Mouse (Mus musculus) limb, embryonic 12.5 days (tissue): ENCODE measurements around the gene Tmem183a. TPM values are rescaled to one million over a fixed set of nuclear protein-coding genes. Genes with fewer than 3 reads are reported as not detected.

Experiments
- polyA plus RNA-seq: library from polyadenylated mRNA; unstranded; fragments of >200 nt; fragmentation: Nextera tagmentation; extraction: Ambion mirVana; gene quantifications from 2 replicates; pipeline ENCODE4 v1.2.1, GENCODE M21; 2016

Gene Tmem183a
- polyA plus RNA-seq, 1 experiment from 2014 or later = 96.6 TPM

Other genes starting within 250 kb of the Tmem183a start
- 4.3 and 4.4 TPM in 2 replicates for gene Chil1, start 179.8 kb downstream of the Tmem183a start, polyA plus RNA-seq
- gene Mybph, start 168.5 kb downstream of the Tmem183a start, polyA plus RNA-seq = 38.8 and 41.9 TPM in 2 replicates
- 1.5 and 3.0 TPM in 2 replicates for gene Adora1, start 126.5 kb downstream of the Tmem183a start, polyA plus RNA-seq
- 108 and 119 TPM in 2 replicates for gene Myog, start 72.0 kb downstream of the Tmem183a start, polyA plus RNA-seq
- 6.5 and 6.7 TPM in 2 replicates for gene Ppfia4, start 29.1 kb downstream of the Tmem183a start, polyA plus RNA-seq
- not detected in 2 replicates for gene 4933406M09Rik, start 24.0 kb upstream of the Tmem183a start, polyA plus RNA-seq
- gene Cyb5r1, start 43.6 kb upstream of the Tmem183a start, polyA plus RNA-seq = 42.6 and 44.0 TPM in 2 replicates
- gene Adipor1, start 53.4 kb upstream of the Tmem183a start, polyA plus RNA-seq = 80.7 and 86.4 TPM in 2 replicates
- 35.0 and 37.8 TPM in 2 replicates for gene Klhl12, start 93.6 kb upstream of the Tmem183a start, polyA plus RNA-seq
- gene Rabif, start 132.7 kb upstream of the Tmem183a start, polyA plus RNA-seq = 32.6 and 34.1 TPM in 2 replicates
- gene Mgat4e, start 187.7 kb upstream of the Tmem183a start, polyA plus RNA-seq = not detected in 2 replicates
- 105 and 111 TPM in 2 replicates for gene Kdm5b, start 198.2 kb upstream of the Tmem183a start, polyA plus RNA-seq